Mouse (Mus musculus) midbrain, embryonic 12.5 days (tissue): ENCODE data around the gene Ubn1. TPM values are rescaled to one million over a fixed set of nuclear protein-coding genes. Genes with fewer than 3 reads are reported as not detected.
A peak's percentile ranks its signal among the peaks of the same experiment; 100 is the strongest.

Experiments
- ATAC-seq: fragments of 200-750 bp; cut with Nextera tagmentation; 2 replicates; pipeline ENCODE4 v1.8.0; 2017; ENCODE audit warnings: low read depth, moderate TSS enrichment, moderate library complexity; ENCODE audit not compliant: low FRiP score
- H3K27ac ChIP-seq: fragments of 300-500 bp; sonication (generic); replicated peaks from 2 replicates; pipeline ENCODE4 v1.5.1; 2016; ENCODE audit warnings: mild to moderate bottlenecking
- H3K27me3 ChIP-seq: fragments of 300-500 bp; sonication (generic); 2 replicates; pipeline ENCODE4 v1.6.1; 2016; ENCODE audit warnings: mild to moderate bottlenecking
- H3K36me3 ChIP-seq: fragments of 300-500 bp; sonication (generic); 2 replicates; pipeline ENCODE4 v1.6.1; 2016
- H3K4me1 ChIP-seq: fragments of 300-500 bp; sonication (generic); 2 replicates; pipeline ENCODE4 v1.6.1; 2016
- H3K4me2 ChIP-seq: fragments of 300-500 bp; sonication (generic); replicated peaks from 2 replicates; pipeline ENCODE4 v1.6.1; 2016; ENCODE audit warnings: mild to moderate bottlenecking, moderate library complexity
- H3K4me3 ChIP-seq: fragments of 300-500 bp; sonication (generic); 2 replicates; pipeline ENCODE4 v1.5.1; 2016; ENCODE audit warnings: mild to moderate bottlenecking
- H3K9ac ChIP-seq: fragments of 300-500 bp; sonication (generic); replicated peaks from 2 replicates; pipeline ENCODE4 v1.6.1; 2016; ENCODE audit warnings: mild to moderate bottlenecking, moderate library complexity
- H3K9me3 ChIP-seq: fragments of 300-500 bp; sonication (generic); 2 replicates; pipeline ENCODE4 v1.6.1; 2016; ENCODE audit warnings: mild to moderate bottlenecking
- WGBS: fragments of 180-500 bp; shearing (Covaris S2); methylation state at CpG from one replicate; pipeline ENCODE4 v1.1.7; 2016; 5-methylcytosine and 5-hydroxymethylcytosine counted together
- polyA plus RNA-seq: library from polyadenylated mRNA; unstranded; fragments of >200 nt; fragmentation: Nextera tagmentation; extraction: Ambion mirVana; gene quantifications from 2 replicates; pipeline ENCODE4 v1.2.1, GENCODE M21; 2016

Ubn1 gene
- polyA plus RNA-seq: 26.3 and 26.6 TPM in 2 replicates

- H3K27me3 ChIP-seq: no peaks in the 10 kb centered on the region
- peaks cover 26% of the 10 kb centered on the region for H3K4me1 ChIP-seq
- WGBS: under 1% methylated on average over 54 of the region's 56 CpGs
- peak; percentile 99 for ATAC-seq
- H3K9ac ChIP-seq: peak within 1 kb of the TSS; percentile 91
- H3K9me3 ChIP-seq: no peaks in the 10 kb centered on the region
- H3K36me3 ChIP-seq: peaks cover 36% of the 10 kb centered on the region
- peak within 1 kb of the TSS; percentile 98 for H3K27ac ChIP-seq
- H3K4me3 ChIP-seq: peak within 1 kb of the TSS; percentile 99
- H3K4me2 ChIP-seq: peak within 1 kb of the TSS; percentile 98
Observed at GRCm38 (mm10) chr16:5049774-5050234, at the start of gene Ubn1, which contains the start of gene Glyr1. Ubn1 (plus strand) TSS chr16:5050057. Glyr1 (minus strand) TSS chr16:5049863.

- Histone ChIP-seq H3K9me3 (no peaks in the 10 kb centered on the region), H3K9ac (no peak overlapping the region), H3K36me3 (no peaks in the 10 kb centered on the region), H3K4me1 (no peaks in the 10 kb centered on the region), H3K27ac (no peak overlapping the region), H3K4me3 (no peak overlapping the region), H3K27me3 (no peaks in the 10 kb centered on the region), H3K4me2 (no peak overlapping the region)
- 71% methylated on average over 3 of the region's 3 CpGs for WGBS
- ATAC-seq: no peak
Observed at GRCm38 (mm10) chr16:5000611-5001010, 49.2 kb upstream of the Ubn1 start.

GRCm38 (mm10) chr16:5007067-5007466, 42.8 kb upstream of the Ubn1 start, which contains the start of gene Smim22:
Smim22 (plus strand) TSS chr16:5007288.
- ATAC-seq: no peak
- Histone ChIP-seq H3K36me3 (peaks cover 13% of the 10 kb centered on the region), H3K4me1 (peaks cover 14% of the 10 kb centered on the region), H3K9ac (no peak within 1 kb of the TSS), H3K27ac (no peak within 1 kb of the TSS), H3K4me2 (no peak within 1 kb of the TSS), H3K9me3 (no peaks in the 10 kb centered on the region), H3K27me3 (no peaks in the 10 kb centered on the region), H3K4me3 (no peak within 1 kb of the TSS)
- WGBS: 54% methylated on average over 5 of the region's 5 CpGs

- Histone ChIP-seq H3K9me3 (no peaks in the 10 kb centered on the region), H3K4me3 (no peak overlapping the region), H3K36me3 (peaks cover 13% of the 10 kb centered on the region), H3K4me2 (no peak overlapping the region), H3K27me3 (no peaks in the 10 kb centered on the region), H3K9ac (no peak overlapping the region), H3K27ac (no peak overlapping the region), H3K4me1 (peaks cover 18% of the 10 kb centered on the region)
- 61% methylated on average over 6 of the region's 6 CpGs for WGBS
- no peak for ATAC-seq
Observed at GRCm38 (mm10) chr16:5007492-5007891, 42.4 kb upstream of the Ubn1 start.

GRCm38 (mm10) chr16:5008076-5008475, 41.8 kb upstream of the Ubn1 start:
- peaks cover 23% of the 10 kb centered on the region for H3K4me1 ChIP-seq
- ATAC-seq: no peak
- no peak overlapping the region for H3K27ac ChIP-seq
- no peak overlapping the region for H3K9ac ChIP-seq
- no peak overlapping the region for H3K4me3 ChIP-seq
- peaks cover 13% of the 10 kb centered on the region for H3K36me3 ChIP-seq
- WGBS: 83% methylated on average over 12 of the region's 12 CpGs
- no peaks in the 10 kb centered on the region for H3K9me3 ChIP-seq
- H3K4me2 ChIP-seq: no peak overlapping the region
- H3K27me3 ChIP-seq: no peaks in the 10 kb centered on the region

DNA sequence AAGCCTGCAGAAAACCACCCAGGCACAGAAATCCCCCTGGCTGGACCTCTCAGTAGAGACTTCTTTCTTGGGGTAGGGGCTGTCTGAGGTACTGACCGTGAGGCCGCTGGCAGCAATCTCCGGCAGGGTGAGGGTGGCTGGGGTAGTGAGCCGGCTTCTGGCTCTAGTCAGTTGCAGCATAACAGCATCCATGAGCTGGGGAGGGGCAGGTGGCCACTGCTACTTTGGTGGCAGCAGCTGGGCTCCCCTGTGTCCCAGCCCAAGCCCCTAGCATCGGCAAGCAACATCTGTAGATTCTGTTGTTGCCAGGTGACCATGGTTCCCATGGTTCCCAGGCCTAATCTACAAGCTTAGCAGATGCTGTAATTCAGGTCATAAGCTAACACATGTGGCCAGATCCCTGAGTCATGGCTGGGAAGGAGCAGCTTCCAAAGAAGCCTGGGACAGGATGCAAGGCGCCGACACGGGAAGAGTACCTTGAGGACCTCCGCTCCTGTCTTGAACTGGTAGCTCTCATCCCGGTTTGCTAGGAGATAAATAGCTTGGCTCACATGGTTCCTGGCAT, 39.4 kb upstream of the Ubn1 start:
- Histone ChIP-seq H3K4me3 (no peak overlapping the region), H3K36me3 (peaks cover 26% of the 10 kb centered on the region), H3K4me2 (no peak overlapping the region), H3K9me3 (no peaks in the 10 kb centered on the region), H3K27me3 (no peaks in the 10 kb centered on the region), H3K9ac (0 out of 2 replicates have a peak overlapping the region, but pooled peaks have one; percentile 37), H3K4me1 (peaks cover 23% of the 10 kb centered on the region), H3K27ac (no peak overlapping the region)
- WGBS: 88% methylated on average over 10 of the region's 10 CpGs
- ATAC-seq: no peak

- Histone ChIP-seq H3K27ac (no peak overlapping the region), H3K27me3 (no peaks in the 10 kb centered on the region), H3K36me3 (peaks cover 34% of the 10 kb centered on the region), H3K4me2 (no peak overlapping the region), H3K9me3 (no peaks in the 10 kb centered on the region), H3K4me1 (peaks cover 23% of the 10 kb centered on the region), H3K4me3 (no peak overlapping the region), H3K9ac (no peak overlapping the region)
- WGBS: 83% methylated on average over 7 of the region's 7 CpGs
- ATAC-seq: no peak
Observed at GRCm38 (mm10) chr16:5011285-5011684, 38.6 kb upstream of the Ubn1 start.

DNA sequence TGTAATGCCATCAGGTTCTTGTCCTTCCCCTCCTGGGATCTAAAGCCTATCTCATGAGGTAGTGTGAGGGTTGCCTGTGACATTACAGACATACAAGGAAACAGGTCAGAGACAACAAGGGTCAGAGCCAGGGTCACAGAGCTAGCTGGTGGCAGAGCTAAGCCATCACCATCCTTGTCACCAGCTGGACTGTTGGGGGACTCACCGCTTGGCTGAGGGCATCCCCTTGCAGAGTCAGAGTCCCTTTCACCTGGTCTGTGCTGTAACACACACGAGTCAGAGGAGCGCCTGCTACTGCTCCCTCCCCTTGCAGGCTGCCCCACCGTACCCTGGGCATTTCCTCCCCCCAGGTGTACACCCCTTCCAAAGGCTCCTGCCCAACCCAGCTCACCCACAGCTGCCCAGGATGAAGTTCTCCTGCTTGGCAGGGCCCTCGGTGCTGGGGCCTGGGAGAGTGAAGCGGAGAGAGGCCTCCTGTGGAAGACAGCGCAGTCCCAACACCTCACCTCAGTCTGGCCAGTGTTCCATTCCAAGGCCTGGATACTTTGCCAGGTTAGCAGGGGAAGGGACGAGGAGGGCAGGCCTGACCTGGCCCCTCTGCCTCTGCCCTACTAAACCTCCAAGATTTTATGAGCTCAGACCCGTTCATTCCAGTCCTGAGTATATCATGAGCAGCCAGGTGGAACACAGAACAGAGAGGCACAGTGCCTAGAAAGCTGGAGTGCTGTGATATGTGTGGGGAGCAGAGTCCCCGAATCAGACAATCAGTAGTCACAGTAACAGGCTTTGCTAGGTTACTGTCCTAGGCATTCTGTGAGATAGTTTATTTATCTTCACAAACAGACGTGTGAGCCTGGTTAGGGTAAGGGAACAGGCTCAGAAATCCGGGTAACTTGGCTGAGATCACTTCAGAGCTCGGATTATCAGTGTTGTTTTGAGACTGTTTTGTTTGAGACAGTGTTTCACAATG, 37.5 kb upstream of the Ubn1 start:
- Histone ChIP-seq H3K36me3 (peaks cover 44% of the 10 kb centered on the region), H3K4me1 (peaks cover 23% of the 10 kb centered on the region)
- 55% methylated on average over 13 of the region's 13 CpGs for WGBS

GRCm38 (mm10) chr16:5013054-5013838, 36.6 kb upstream of the Ubn1 start, which contains the start of gene Rogdi:
Rogdi (minus strand) TSS chr16:5013553.
- peak within 1 kb of the TSS; percentile 66 for H3K27ac ChIP-seq
- H3K4me2 ChIP-seq: peak within 1 kb of the TSS; percentile 79
- no peaks in the 10 kb centered on the region for H3K27me3 ChIP-seq
- 1% methylated on average over 63 of the region's 63 CpGs for WGBS
- H3K9me3 ChIP-seq: no peaks in the 10 kb centered on the region
- H3K36me3 ChIP-seq: peaks cover 53% of the 10 kb centered on the region
- H3K4me1 ChIP-seq: peaks cover 23% of the 10 kb centered on the region
- peak; percentile 100 for ATAC-seq
- H3K4me3 ChIP-seq: peak within 1 kb of the TSS; percentile 54
- peak within 1 kb of the TSS; percentile 59 for H3K9ac ChIP-seq

More for the DNA sequence above, 37.5 kb upstream of the Ubn1 start:
- Histone ChIP-seq H3K9ac (peak overlapping the region; percentile 59), H3K4me3 (peak overlapping the region; percentile 54), H3K4me2 (peak overlapping the region; percentile 79), H3K27me3 (no peaks in the 10 kb centered on the region), H3K27ac (peak overlapping the region; percentile 66; the same call in 1 of the 2 replicates), H3K9me3 (no peaks in the 10 kb centered on the region)
- no peak for ATAC-seq

GRCm38 (mm10) chr16:5014578-5014977, 35.3 kb upstream of the Ubn1 start:
- WGBS: 93% methylated on average over 4 of the region's 4 CpGs
- H3K9me3 ChIP-seq: no peaks in the 10 kb centered on the region
- H3K4me2 ChIP-seq: no peak overlapping the region
- peaks cover 23% of the 10 kb centered on the region for H3K4me1 ChIP-seq
- no peak overlapping the region for H3K4me3 ChIP-seq
- no peaks in the 10 kb centered on the region for H3K27me3 ChIP-seq
- no peak overlapping the region for H3K9ac ChIP-seq
- ATAC-seq: no peak
- peak overlapping the region; percentile 20; the same call in 1 of the 2 replicates for H3K27ac ChIP-seq
- H3K36me3 ChIP-seq: peaks cover 61% of the 10 kb centered on the region

GRCm38 (mm10) chr16:5024021-5024420, 25.8 kb upstream of the Ubn1 start:
- H3K36me3 ChIP-seq: peaks cover 97% of the 10 kb centered on the region
- WGBS: 94% methylated on average over 3 of the region's 3 CpGs

More at GRCm38 (mm10) chr16:5024021-5024420, 25.8 kb upstream of the Ubn1 start:
- Histone ChIP-seq H3K9me3 (no peaks in the 10 kb centered on the region), H3K4me2 (no peak overlapping the region), H3K4me1 (no peaks in the 10 kb centered on the region), H3K9ac (no peak overlapping the region), H3K4me3 (no peak overlapping the region), H3K27ac (no peak overlapping the region), H3K27me3 (no peaks in the 10 kb centered on the region)
- ATAC-seq: no peak
